Mouse (Mus musculus) lung, adult 18-20 months (tissue): ENCODE measurements around the gene Usp7.
"Not testable (repeated sequence)": the region's sequence is repeated elsewhere in the genome, so short reads cannot be mapped to it uniquely, and the experiment has no call there.

Source experiments
- DNase-seq, 2 experiments: peaks; one replicate each; pipeline ENCODE4 v3.0.0; 2022; ENCODE audit warnings: mixed read lengths in 2 of 2

Usp7 gene

GRCm38 (mm10) chr16:8781660-8782059, 10.4 kb downstream of the Usp7 start:
- DNase-seq = no peak

- DNase-seq = no peak
These were observed 10.9 kb downstream of the Usp7 start for GRCm38 (mm10) chr16:8781191-8781590.

GRCm38 (mm10) chr16:8780187-8780586, 11.9 kb downstream of the Usp7 start:
- DNase-seq = no peak

GRCm38 (mm10) chr16:8778697-8779096, 13.4 kb downstream of the Usp7 start:
- no peak for DNase-seq

GRCm38 (mm10) chr16:8777202-8777601, 14.9 kb downstream of the Usp7 start:
- DNase-seq = no peak

GRCm38 (mm10) chr16:8776634-8777033, 15.5 kb downstream of the Usp7 start:
- no peak for DNase-seq

- DNase-seq = no peak
These were observed 21.0 kb downstream of the Usp7 start for GRCm38 (mm10) chr16:8771086-8771485.

GRCm38 (mm10) chr16:8770342-8770741, 21.8 kb downstream of the Usp7 start:
- not testable (repeated sequence) for DNase-seq

GRCm38 (mm10) chr16:8769466-8769865, 22.6 kb downstream of the Usp7 start:
- DNase-seq = no peak

- peak; percentile 61 to 68 for DNase-seq
These were observed 23.0 kb downstream of the Usp7 start for GRCm38 (mm10) chr16:8769065-8769464.

- DNase-seq = no peak
These were observed 23.5 kb downstream of the Usp7 start for GRCm38 (mm10) chr16:8768588-8768987.

- DNase-seq = no peak
These were observed 24.0 kb downstream of the Usp7 start for GRCm38 (mm10) chr16:8768071-8768470.

GRCm38 (mm10) chr16:8767133-8768052, 24.7 kb downstream of the Usp7 start:
- no peak for DNase-seq

GRCm38 (mm10) chr16:8766196-8766595, 25.9 kb downstream of the Usp7 start:
- DNase-seq = no peak

- no peak for DNase-seq
These were observed 27.8 kb downstream of the Usp7 start for GRCm38 (mm10) chr16:8764124-8764907.

- no peak for DNase-seq
These were observed 29.1 kb downstream of the Usp7 start for GRCm38 (mm10) chr16:8763028-8763427.

GRCm38 (mm10) chr16:8761894-8762293, 30.2 kb downstream of the Usp7 start:
- DNase-seq = no peak

GRCm38 (mm10) chr16:8761005-8761404, 31.1 kb downstream of the Usp7 start:
- no peak for DNase-seq

GRCm38 (mm10) chr16:8758979-8759378, 33.1 kb downstream of the Usp7 start:
- no peak for DNase-seq

GRCm38 (mm10) chr16:8758193-8758592, 33.9 kb downstream of the Usp7 start:
- DNase-seq = no peak

- not testable (repeated sequence) for DNase-seq
These were observed 34.5 kb downstream of the Usp7 start for GRCm38 (mm10) chr16:8757586-8757985.

GRCm38 (mm10) chr16:8752334-8752733, 39.8 kb downstream of the Usp7 start:
- DNase-seq = no peak

GRCm38 (mm10) chr16:8751555-8752235, 40.4 kb downstream of the Usp7 start:
- DNase-seq = no peak
